Mouse (Mus musculus) cortical plate, adult 2 months (tissue): ENCODE measurements at regions not wholly inside any gene's neighbourhood (a gene's known extent, or its start where the extent isn't known, plus 50 kb on each side); places are given as distances from the start of the nearest gene placed in this dataset.

Source experiments
- H3K27ac ChIP-seq: fragments of 200-500 bp; 2 replicates; pipeline ENCODE4 v1.5.1; 2012; ENCODE audit warnings: low read length, control low read depth, inconsistent platforms; ENCODE audit not compliant: insufficient read depth
- H3K4me1 ChIP-seq: fragments of 200-500 bp; 2 replicates; pipeline ENCODE4 v1.6.1; 2011; ENCODE audit warnings: low read length; ENCODE audit not compliant: control insufficient read depth, insufficient read depth
- H3K4me3 ChIP-seq: fragments of 200-500 bp; 2 replicates; pipeline ENCODE4 v1.5.1; 2011; ENCODE audit warnings: mild to moderate bottlenecking, low read length, control low read depth; ENCODE audit not compliant: insufficient read depth
- CTCF ChIP-seq: fragments of 200-500 bp; IDR thresholded peaks from 2 replicates; pipeline ENCODE4 v1.5.1; 2011; ENCODE audit warnings: mild to moderate bottlenecking, control low read depth, low read length; ENCODE audit not compliant: insufficient read depth; ENCODE audit errors: extremely low read depth
- POLR2A ChIP-seq: fragments of 200-500 bp; IDR thresholded peaks from 2 replicates; pipeline ENCODE4 v1.6.1; 2011; ENCODE audit warnings: mild to moderate bottlenecking, low read length, control low read depth; ENCODE audit not compliant: insufficient read depth; ENCODE audit errors: extremely low read depth

DNA sequence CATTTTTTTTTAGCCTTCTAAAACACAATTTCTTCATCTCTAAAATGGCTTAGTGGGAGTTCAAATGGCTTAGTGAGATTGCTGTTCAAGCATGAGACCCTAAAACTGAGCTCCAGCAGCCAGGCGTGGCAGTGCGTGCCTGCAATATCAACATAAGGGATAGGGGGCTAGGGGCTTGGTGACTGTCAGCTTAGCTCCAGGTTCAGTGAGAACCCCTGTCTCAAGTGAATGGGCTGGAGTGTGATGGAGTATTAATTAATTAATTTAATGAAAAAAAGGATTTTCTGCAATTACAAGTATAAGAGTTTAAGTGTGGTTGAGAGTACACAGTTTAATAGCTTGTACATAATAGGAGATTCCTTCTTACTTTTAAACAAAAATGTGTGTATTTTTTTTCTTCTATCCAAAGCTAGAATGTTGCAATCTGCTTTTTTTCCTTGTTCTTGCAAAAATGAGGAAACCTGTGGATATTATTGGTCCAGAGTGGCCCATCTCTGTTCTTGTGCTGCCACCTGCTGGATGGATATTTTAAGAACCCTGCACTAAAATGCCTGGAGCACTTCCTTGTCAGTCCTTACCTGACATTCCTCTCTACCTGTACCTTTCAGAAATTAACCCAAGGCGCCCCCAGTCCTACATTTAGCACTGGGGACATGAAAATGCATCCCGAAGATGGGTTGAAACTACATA is 54.0 kb upstream of the Usp47 start:
- Histone ChIP-seq H3K4me3 (no peak overlapping the region), H3K27ac (no peak overlapping the region), H3K4me1 (no peaks in the 10 kb centered on the region)
- peak; percentile 77 for TF ChIP-seq CTCF
- TF ChIP-seq POLR2A, result no peak

DNA sequence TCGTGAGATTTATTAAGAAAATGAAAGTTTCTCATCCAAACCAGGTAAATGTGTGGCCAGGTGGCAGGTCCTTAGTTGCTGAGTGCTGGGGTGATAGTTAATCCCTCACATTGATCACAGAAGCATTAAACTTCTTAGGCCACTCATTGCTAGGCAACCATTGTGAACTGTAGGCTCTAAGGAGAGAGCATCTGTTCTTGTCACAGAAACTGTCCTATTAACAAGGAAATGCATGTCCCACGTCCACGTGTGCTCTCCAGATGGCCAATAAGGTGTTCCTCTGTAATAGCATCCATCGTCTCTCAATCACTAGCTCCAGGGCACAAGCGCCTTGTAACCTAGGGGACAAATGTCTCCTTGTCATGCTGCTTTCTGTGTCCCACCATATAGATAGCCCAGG is 55.0 kb upstream of the Usp47 start:
- no peak overlapping the region for H3K4me3 ChIP-seq
- H3K27ac ChIP-seq, result no peak overlapping the region
- no peaks in the 10 kb centered on the region for H3K4me1 ChIP-seq
- no peak for TF ChIP-seq CTCF

- no peak for TF ChIP-seq CTCF
- TF ChIP-seq POLR2A, result no peak
- no peak overlapping the region for H3K27ac ChIP-seq
Measured at GRCm38 (mm10) chr7:111966716-111967115, 56.6 kb upstream of the Usp47 start.

GRCm38 (mm10) chr7:111963969-111964368 is 59.3 kb upstream of the Usp47 start:
- TF ChIP-seq POLR2A (no peak), CTCF (0 out of 2 replicates have a peak, but pooled peaks have one; percentile 4)
- H3K27ac ChIP-seq, result no peak overlapping the region
- H3K4me3 ChIP-seq, result no peak overlapping the region
- H3K4me1 ChIP-seq, result 0 out of 2 replicates have a peak, but pooled peaks cover 1% of the 10 kb centered on the region

More at GRCm38 (mm10) chr7:111966716-111967115, 56.6 kb upstream of the Usp47 start:
- H3K4me1 ChIP-seq, result no peaks in the 10 kb centered on the region
- no peak overlapping the region for H3K4me3 ChIP-seq

DNA sequence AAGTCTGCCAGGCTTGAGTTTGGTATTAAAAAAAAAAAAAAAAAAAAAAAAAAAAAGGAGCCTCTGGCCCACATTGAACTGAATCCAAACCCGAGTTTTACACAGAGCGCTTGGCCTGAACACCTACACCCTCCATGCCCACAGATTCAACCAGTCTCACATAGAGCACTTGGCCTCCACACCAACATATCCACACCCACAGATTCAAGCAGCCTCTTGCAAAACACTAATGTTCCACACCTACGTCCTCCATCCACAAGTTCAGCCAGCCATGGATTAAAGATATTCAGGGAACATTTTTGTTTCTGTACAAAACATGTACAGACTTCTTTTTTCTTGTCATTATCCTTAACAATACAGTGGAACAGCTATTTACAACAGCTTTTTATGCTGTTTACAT is 63.3 kb upstream of the Usp47 start:
- H3K27ac ChIP-seq, result no peak overlapping the region
- no peak for TF ChIP-seq CTCF
- TF ChIP-seq POLR2A, result no peak

DNA sequence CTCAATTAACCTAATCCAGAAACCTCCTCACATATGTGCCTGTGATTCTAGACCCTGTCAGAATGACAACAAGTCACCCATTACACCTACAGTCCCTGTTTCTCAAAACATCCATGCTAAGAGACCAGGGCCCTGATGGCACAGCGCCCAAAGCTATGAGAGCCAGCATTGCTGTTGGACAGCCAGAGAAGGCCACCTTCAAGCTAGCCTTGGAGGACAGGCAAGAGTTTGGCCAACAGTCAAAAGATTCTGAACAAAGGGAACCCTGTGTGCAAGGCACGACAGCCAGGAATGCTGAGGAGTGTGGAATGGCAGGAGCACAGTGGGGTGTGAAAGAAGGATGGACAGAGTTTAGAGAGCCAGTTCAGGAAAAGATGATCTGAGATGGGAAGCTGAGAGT is 66.6 kb upstream of the Usp47 start:
- TF ChIP-seq CTCF, result no peak
- no peak for TF ChIP-seq POLR2A
- 0 out of 2 replicates have a peak, but pooled peaks cover 1% of the 10 kb centered on the region for H3K4me1 ChIP-seq
- H3K27ac ChIP-seq, result no peak overlapping the region
- H3K4me3 ChIP-seq, result no peak overlapping the region

More for the DNA sequence above, 63.3 kb upstream of the Usp47 start:
- Histone ChIP-seq H3K4me3 (no peak overlapping the region), H3K4me1 (0 out of 2 replicates have a peak, but pooled peaks cover 1% of the 10 kb centered on the region)

GRCm38 (mm10) chr7:111939631-111940030 is 83.7 kb upstream of the Usp47 start:
- no peak overlapping the region for H3K27ac ChIP-seq
- no peak overlapping the region for H3K4me3 ChIP-seq
- H3K4me1 ChIP-seq, result peaks cover 2% of the 10 kb centered on the region; the same call in 1 of the 2 replicates
- TF ChIP-seq POLR2A (no peak), CTCF (no peak)

- Histone ChIP-seq H3K27ac (no peak overlapping the region), H3K4me1 (peaks cover 2% of the 10 kb centered on the region; the same call in 1 of the 2 replicates), H3K4me3 (no peak overlapping the region)
- no peak for TF ChIP-seq POLR2A
- no peak for TF ChIP-seq CTCF
Measured at GRCm38 (mm10) chr7:111937547-111937946, 85.8 kb upstream of the Usp47 start.

- Histone ChIP-seq H3K4me3 (no peak overlapping the region), H3K4me1 (peaks cover 2% of the 10 kb centered on the region; the same call in 1 of the 2 replicates), H3K27ac (no peak overlapping the region)
- no peak for TF ChIP-seq POLR2A
- TF ChIP-seq CTCF, result peak; percentile 40; the same call in 1 of the 2 replicates
Measured at GRCm38 (mm10) chr7:111937102-111937501, 86.2 kb upstream of the Usp47 start.

DNA sequence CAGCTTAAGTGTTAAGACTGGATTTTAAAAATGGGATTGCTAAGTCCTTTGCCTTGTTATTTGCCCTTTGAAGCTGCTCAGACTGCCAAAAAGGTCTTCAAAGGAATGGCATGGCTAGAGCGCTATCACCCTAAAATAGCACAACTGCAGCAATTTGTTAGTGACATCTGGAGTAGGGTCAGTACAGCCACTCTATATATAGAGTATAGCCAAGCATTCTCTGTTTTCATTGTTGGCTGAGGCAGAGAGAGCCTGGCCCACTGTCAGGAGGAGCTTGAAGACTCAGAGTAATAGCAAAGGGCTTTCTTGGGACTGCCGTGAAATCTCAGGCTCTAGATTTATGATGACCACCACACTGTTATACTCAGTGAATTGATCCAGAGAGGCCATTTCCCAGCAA is 90.6 kb upstream of the Usp47 start:
- no peak for TF ChIP-seq POLR2A
- TF ChIP-seq CTCF, result no peak
- Histone ChIP-seq H3K4me1 (peaks cover 2% of the 10 kb centered on the region; the same call in 1 of the 2 replicates), H3K27ac (no peak overlapping the region), H3K4me3 (no peak overlapping the region)
